Mouse (Mus musculus) heart, embryonic 10.5 days (tissue): Measurements from ENCODE around the gene Prkab2. TPM values are rescaled to one million over a fixed set of nuclear protein-coding genes. Genes with fewer than 3 reads are reported as not detected.
A peak's percentile ranks its signal among the peaks of the same experiment; 100 is the strongest.

Source experiments
- DNase-seq: peaks from one replicate; pipeline ENCODE4 v3.0.0-alpha.2; 2017; ENCODE audit warnings: low spot score
- H3K27ac ChIP-seq: fragments of 300-500 bp; sonication (generic); 2 replicates; pipeline ENCODE4 v1.5.1; 2016; ENCODE audit warnings: mild to moderate bottlenecking
- H3K27me3 ChIP-seq: fragments of 300-500 bp; sonication (generic); 2 replicates; pipeline ENCODE4 v1.6.1; 2016; ENCODE audit warnings: mild to moderate bottlenecking; ENCODE audit not compliant: poor library complexity, insufficient read depth, severe bottlenecking
- H3K36me3 ChIP-seq: fragments of 300-500 bp; sonication (generic); 2 replicates; pipeline ENCODE4 v1.6.1; 2016; ENCODE audit warnings: mild to moderate bottlenecking, moderate library complexity
- H3K4me1 ChIP-seq: fragments of 300-500 bp; sonication (generic); 2 replicates; pipeline ENCODE4 v1.6.1; 2016; ENCODE audit warnings: mild to moderate bottlenecking
- H3K4me3 ChIP-seq: fragments of 300-500 bp; sonication (generic); 2 replicates; pipeline ENCODE4 v1.5.1; 2016; ENCODE audit warnings: mild to moderate bottlenecking, moderate library complexity
- H3K9me3 ChIP-seq: fragments of 300-500 bp; sonication (generic); 2 replicates; pipeline ENCODE4 v1.6.1; 2016; ENCODE audit warnings: mild to moderate bottlenecking, moderate library complexity
- WGBS: fragments of 180-500 bp; shearing (Covaris S2); methylation state at CpG from one replicate; pipeline ENCODE4 v1.1.7; 2016; 5-methylcytosine and 5-hydroxymethylcytosine counted together
- polyA plus RNA-seq: library from polyadenylated mRNA; unstranded; fragments of >200 nt; fragmentation: Nextera tagmentation; extraction: Ambion mirVana; gene quantifications from 2 replicates; pipeline ENCODE4 v1.2.1, GENCODE M21; 2016

Gene Prkab2
- polyA plus RNA-seq, 1 experiment from 2014 or later, result 16.2 TPM

DNA sequence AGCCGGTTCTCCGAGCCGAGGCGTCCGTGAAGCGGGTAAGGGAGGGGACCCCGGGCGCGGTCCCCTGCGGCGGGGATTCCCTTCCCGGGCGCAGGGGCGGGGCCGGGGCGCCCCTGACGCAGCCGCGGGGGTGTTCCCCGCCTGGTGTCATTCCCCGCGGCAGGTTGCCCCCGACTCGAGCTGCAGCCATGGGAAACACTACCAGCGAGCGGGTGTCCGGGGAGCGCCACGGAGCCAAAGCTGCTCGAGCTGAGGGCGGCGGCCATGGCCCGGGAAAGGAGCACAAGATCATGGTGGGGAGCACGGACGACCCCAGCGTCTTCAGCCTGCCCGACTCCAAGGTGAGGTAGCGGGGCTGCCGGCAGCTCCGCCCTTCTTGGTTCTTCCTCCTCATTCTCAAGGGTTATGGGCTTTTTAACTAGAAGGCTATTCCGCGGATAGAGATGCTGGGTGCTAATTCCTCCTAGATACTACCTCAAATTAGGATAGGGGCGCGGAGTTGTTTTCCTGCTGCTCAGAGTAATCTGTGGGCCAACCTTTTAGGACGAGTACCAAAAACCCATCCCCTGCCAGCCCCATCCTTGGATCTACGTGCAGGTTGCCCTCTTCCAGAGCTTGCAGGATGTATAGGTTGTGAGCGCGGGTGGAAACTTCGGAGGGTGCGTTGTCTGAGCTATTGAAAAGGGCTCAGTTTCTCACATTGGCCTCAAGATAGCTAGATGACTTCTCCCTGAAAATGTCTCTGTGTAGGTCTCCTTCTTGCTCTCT lies 617 bp downstream of the Prkab2 start:
- Histone ChIP-seq H3K4me1 (peaks cover 41% of the 10 kb centered on the region), H3K36me3 (peaks cover 14% of the 10 kb centered on the region), H3K9me3 (no peaks in the 10 kb centered on the region), H3K27ac (peak overlapping the region; percentile 96), H3K4me3 (peak overlapping the region; percentile 87), H3K27me3 (no peaks in the 10 kb centered on the region)
- under 1% methylated on average over 50 of the region's 50 CpGs for WGBS
- DNase-seq, result peak; percentile 90

DNA sequence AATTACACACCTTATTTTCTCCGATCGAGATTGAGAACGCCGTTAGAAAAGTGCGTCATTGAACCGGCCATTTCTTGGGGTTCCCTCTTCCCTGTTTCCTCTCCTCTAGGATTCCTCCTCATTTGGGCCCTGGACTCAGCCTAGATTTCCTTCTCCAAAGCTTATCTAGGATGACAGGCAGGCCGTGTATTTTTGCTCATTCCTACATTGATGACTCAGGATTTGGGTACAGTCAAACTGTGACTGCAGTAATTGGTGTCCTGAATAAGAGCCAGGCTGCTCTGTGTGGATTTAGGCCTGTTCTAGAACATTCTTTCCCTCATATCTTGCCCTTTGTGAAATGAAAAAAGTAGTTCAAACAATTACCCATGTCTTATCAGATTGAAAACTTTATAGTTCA lies 1.8 kb downstream of the Prkab2 start:
- no peak for DNase-seq
- Histone ChIP-seq H3K9me3 (no peaks in the 10 kb centered on the region), H3K4me3 (peak overlapping the region; percentile 12), H3K36me3 (peaks cover 25% of the 10 kb centered on the region), H3K27me3 (no peaks in the 10 kb centered on the region), H3K27ac (peak overlapping the region; percentile 96; the same call in 1 of the 2 replicates), H3K4me1 (peaks cover 41% of the 10 kb centered on the region)
- 80% methylated on average over 7 of the region's 7 CpGs for WGBS

DNA sequence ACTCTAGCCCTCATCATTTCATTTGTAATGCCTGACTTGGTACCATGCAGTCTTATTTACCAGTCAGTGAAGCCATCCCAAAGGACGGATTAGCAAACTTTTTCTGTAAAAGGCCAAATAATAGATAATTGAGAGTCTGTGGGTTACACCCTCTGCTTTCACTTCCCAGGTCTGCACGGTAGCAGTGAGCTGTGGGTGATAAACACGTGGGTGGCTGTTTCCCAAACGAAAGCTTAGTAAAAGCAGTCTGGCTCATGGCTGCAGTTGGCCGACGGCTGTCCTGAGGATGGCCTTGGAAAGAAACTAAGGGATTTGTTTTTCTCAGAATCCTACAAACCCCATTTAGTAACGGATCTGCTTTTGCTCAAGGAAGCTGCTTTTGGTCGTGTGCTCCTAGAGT lies 3.2 kb downstream of the Prkab2 start:
- H3K27me3 ChIP-seq, result no peaks in the 10 kb centered on the region
- H3K9me3 ChIP-seq, result no peaks in the 10 kb centered on the region
- 57% methylated on average over 8 of the region's 8 CpGs for WGBS
- no peak overlapping the region for H3K4me3 ChIP-seq
- H3K36me3 ChIP-seq, result peaks cover 30% of the 10 kb centered on the region
- H3K27ac ChIP-seq, result no peak overlapping the region
- no peak for DNase-seq
- H3K4me1 ChIP-seq, result peaks cover 38% of the 10 kb centered on the region

DNA sequence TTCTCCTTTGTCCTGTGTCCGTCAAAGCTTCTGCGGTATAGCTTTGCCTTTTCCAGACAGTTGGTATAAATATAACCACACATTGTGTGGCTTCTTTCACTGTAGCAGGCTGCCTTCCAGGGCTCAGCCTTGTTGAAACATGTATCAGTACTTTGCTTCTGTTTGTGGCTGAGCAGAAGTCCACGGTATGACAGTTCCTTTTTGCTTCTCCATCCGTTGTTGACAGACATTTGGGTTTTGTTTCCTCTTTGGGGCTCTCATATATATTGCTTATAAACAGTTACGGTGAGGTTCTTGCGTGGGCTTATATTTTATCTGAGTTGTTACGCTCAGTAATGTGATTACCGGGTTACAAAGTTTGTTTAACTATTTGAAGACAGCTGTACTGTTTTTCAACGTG lies 7.5 kb downstream of the Prkab2 start:
- 77% methylated on average over 9 of the region's 9 CpGs for WGBS
- Histone ChIP-seq H3K27ac (0 out of 2 replicates have a peak overlapping the region, but pooled peaks have one; percentile 57), H3K36me3 (peaks cover 63% of the 10 kb centered on the region), H3K4me1 (peaks cover 33% of the 10 kb centered on the region), H3K9me3 (no peaks in the 10 kb centered on the region), H3K27me3 (no peaks in the 10 kb centered on the region), H3K4me3 (no peak overlapping the region)
- no peak for DNase-seq

DNA sequence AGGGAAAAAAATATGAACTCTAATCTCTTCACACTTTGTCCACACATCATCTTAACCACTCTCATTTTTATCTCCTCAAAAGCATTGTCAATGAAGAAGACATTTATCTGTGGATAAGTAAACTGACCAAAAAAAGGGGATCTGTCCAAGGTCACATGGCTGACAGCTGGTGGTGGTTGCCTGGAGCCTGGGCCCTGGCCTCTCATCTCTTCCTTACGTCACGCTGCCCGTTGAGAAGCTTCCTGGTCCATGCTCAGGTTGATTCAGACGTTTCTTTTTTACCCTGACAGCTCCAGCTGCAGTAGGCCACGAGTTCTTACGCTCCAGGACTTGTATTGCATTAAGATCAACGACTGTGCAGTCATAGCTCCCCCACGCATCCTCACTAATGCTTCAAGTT lies 8.2 kb downstream of the Prkab2 start:
- peak overlapping the region; percentile 57; the same call in 1 of the 2 replicates for H3K27ac ChIP-seq
- H3K27me3 ChIP-seq, result no peaks in the 10 kb centered on the region
- H3K4me3 ChIP-seq, result no peak overlapping the region
- no peaks in the 10 kb centered on the region for H3K9me3 ChIP-seq
- 52% methylated on average over 8 of the region's 8 CpGs for whole genome bisulfite sequencing
- no peak for DNase-seq
- H3K4me1 ChIP-seq, result peaks cover 34% of the 10 kb centered on the region
- peaks cover 68% of the 10 kb centered on the region for H3K36me3 ChIP-seq

DNA sequence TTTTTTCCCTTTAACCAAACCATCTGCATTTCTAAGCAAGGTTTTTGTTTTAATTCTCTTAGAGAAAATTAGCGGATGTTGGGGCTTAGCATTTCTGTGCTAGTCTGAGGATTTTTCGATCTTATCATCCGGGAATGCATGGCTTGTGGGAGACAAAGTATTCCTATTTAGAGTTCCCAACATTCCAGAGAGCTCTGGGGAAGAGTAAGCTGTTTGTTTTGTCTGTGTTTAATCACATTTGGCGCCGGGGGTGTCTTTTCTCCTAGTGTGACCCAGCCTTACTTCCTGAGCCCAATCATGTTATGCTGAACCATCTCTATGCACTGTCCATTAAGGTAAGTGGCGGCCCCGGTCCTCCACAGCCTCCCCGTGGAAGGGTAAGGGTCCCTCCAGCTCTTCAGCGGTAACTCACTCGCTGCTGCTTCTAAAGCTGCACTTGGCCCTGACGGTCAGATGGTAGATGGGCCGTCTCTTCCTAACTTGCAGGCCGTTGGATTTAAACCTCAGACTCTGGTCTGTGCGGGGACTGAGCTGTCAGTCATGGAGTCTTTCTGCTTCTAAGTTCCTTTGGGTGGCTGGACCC lies 9.2 kb downstream of the Prkab2 start:
- peak; percentile 73 for DNase-seq
- Histone ChIP-seq H3K27ac (peak overlapping the region; percentile 47), H3K4me3 (no peak overlapping the region), H3K4me1 (peaks cover 40% of the 10 kb centered on the region), H3K27me3 (no peaks in the 10 kb centered on the region), H3K36me3 (peaks cover 70% of the 10 kb centered on the region), H3K9me3 (no peaks in the 10 kb centered on the region)
- WGBS, result 32% methylated on average over 14 of the region's 14 CpGs

DNA sequence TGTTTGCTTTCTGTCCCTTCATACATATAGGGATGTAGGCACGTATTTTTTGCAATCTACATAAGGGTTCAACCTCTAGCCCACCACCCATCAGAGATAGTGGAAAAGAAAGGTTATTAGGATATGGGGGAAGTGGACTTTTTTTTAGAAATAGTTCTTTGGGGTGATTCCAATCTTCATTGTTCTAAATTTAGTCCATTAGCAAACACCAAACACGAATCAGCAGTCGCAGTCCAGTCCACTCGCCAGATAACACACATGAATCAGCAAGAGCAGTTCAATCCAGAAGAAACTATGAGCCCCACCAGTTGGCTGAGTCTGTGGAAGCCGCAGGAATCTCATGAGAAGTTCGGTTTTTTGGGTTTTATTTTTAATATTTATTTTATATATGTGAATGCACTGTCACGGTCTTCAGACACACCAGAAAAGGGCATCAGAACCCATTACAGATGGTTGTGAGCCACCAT lies 16.7 kb downstream of the Prkab2 start, which contains the start of gene Gm17651:
TSS of gene Gm17651 (minus strand) at position 51 of the 467 bp plus-strand sequence.
- H3K36me3 ChIP-seq, result peaks cover 18% of the 10 kb centered on the region
- DNase-seq, result no peak
- no peaks in the 10 kb centered on the region for H3K9me3 ChIP-seq
- no peaks in the 10 kb centered on the region for H3K27me3 ChIP-seq
- H3K4me3 ChIP-seq, result no peak within 1 kb of the TSS
- no peak within 1 kb of the TSS for H3K27ac ChIP-seq
- WGBS, result 82% methylated on average over 7 of the region's 7 CpGs
- peaks cover 15% of the 10 kb centered on the region for H3K4me1 ChIP-seq

DNA sequence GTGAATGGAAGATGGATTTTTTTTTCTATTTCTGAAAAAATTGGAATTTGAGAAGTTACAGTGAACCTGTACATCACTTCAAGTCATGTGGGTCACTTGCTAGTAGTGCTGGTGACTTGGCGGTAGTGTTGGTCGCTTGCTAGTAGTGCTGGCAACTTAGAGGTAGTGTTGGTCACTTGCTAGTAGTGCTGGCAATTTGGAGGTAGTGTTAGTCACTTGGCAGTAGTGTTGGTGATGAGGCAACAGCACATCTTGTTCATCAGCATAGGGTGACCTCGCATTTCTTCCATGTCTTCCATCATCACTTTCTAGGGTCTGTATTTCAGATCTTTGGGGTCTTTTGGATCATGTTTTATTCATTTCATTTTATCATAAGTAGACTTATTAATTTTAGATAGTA lies 18.1 kb downstream of the Prkab2 start:
- DNase-seq, result no peak
- Histone ChIP-seq H3K4me3 (no peak overlapping the region), H3K27ac (no peak overlapping the region), H3K36me3 (peaks cover 5% of the 10 kb centered on the region), H3K4me1 (peaks cover 13% of the 10 kb centered on the region), H3K27me3 (no peaks in the 10 kb centered on the region), H3K9me3 (no peaks in the 10 kb centered on the region)
- 92% methylated on average over 3 of the region's 3 CpGs for WGBS

DNA sequence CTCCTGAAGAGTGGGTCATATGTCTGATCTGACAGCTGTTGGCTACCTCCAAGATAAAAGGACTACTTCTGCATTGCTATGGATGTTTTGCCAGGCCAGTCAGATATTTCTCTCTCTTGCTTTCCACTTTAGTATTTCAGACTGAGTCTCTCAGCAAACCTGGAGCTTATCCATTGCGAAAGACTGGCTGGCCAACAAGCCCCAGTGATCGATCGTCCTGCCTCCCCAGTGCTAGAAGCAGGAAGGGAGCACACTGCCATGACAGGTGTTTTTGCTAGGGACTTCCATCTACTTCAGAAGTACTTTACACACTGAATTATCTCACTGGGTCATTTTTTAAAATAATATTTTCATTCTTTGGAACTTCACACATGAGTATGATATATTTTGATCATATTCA lies 20.4 kb downstream of the Prkab2 start:
- no peak for DNase-seq
- Histone ChIP-seq H3K4me3 (no peak overlapping the region), H3K27me3 (no peaks in the 10 kb centered on the region), H3K27ac (no peak overlapping the region), H3K9me3 (no peaks in the 10 kb centered on the region), H3K36me3 (0 out of 2 replicates have a peak, but pooled peaks cover 2% of the 10 kb centered on the region), H3K4me1 (peaks cover 15% of the 10 kb centered on the region)
- 84% methylated on average over 3 of the region's 3 CpGs for WGBS

DNA sequence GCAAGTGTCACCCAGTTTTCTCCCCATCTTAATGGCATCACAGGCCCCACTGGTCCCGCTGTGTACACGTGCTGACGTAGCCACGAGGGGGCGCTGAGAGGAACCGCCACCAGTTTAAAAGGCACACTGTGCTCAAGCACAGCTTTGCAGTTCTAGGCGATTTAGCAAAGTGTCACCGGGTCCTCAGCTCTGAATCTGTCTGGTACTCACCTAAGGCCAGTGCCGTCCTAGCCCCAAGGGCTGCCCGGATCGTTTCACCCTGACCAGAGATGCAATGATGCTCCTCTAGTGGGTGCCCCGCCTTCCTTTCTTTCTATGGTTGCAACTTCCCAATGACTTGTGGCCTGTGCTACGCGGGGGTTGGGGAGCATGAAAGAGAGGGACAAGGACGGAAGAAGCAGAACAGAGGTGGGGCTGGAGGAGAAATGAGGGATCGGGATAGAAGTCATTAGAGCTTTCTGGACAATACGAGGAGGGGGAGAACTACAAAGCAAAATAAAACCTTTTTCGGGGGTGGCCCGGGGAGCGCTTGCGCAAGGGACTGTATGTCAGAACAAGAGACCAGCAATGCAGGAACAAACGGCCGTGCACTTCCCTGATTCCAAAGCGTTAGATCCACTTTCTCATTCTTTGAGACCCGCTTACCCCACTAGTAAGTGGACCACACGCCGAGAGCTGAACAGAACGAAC lies 22.8 kb downstream of the Prkab2 start:
- Histone ChIP-seq H3K27ac (peak overlapping the region; percentile 73), H3K4me3 (peak overlapping the region; percentile 63), H3K4me1 (peaks cover 28% of the 10 kb centered on the region), H3K36me3 (no peaks in the 10 kb centered on the region), H3K9me3 (no peaks in the 10 kb centered on the region), H3K27me3 (no peaks in the 10 kb centered on the region)
- 2% methylated on average over 28 of the region's 28 CpGs for WGBS
- peak; percentile 88 for DNase-seq

DNA sequence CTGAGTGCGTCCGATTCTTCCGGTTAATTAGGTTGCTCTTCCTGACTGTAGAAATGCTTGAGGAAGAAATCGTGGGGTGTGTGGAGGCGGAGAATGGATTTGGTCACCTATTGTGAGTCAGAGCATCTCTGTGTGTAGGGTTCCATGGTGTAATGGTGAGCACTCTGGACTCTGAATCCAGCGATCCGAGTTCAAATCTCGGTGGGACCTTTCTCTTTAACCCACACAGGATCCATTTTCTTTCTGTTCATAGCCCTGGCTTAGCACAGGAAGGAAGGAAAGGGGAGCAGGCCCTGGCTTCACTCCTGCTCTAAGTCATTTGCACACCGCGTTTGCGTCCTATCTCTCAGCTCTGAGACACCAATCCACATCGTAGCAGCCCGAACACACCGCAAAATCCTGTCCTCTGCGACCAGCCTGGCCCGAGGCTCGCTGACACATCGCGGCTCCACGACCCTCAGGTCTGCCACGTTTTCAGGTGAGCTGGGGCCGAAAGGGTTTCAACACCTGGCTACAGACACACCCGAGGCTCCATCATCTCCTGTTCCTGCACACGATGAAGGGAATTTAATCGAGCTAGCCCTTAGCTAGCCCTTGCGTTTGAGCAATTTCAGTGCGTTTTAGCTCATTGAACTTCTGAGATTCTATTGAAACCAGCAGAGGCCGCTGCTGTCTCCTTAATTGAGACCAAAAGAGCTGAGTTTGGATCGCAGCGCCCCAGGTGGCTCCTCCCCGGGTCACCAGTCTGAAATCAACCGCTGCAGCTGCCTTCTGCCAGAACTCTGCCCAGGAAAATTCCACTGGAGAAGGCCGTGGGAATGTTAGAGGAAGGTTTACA lies 23.5 kb downstream of the Prkab2 start:
- peak; percentile 88 for DNase-seq
- H3K36me3 ChIP-seq, result no peaks in the 10 kb centered on the region
- no peaks in the 10 kb centered on the region for H3K27me3 ChIP-seq
- H3K4me3 ChIP-seq, result peak overlapping the region; percentile 63
- no peaks in the 10 kb centered on the region for H3K9me3 ChIP-seq
- peaks cover 28% of the 10 kb centered on the region for H3K4me1 ChIP-seq
- peak overlapping the region; percentile 73 for H3K27ac ChIP-seq
- WGBS, result 1% methylated on average over 33 of the region's 33 CpGs

DNA sequence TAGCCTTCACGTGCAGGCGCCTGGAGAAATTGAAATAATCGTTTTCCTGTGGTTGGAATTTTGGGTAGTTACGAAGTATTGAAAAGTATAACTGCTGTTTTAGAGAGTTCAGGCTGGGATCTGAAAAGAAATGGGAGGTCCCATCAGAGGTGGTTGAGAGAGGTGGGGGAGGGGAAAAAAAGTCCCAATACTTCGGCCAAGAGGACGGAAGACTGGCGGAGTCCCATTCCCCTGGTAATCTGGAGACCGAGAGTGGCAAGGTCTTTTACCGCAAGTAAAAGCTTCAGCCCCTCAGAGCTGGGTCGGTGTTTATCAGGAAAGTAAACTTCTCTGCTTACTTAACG lies 24.1 kb downstream of the Prkab2 start:
- DNase-seq, result no peak
- Histone ChIP-seq H3K9me3 (no peaks in the 10 kb centered on the region), H3K4me3 (peak overlapping the region; percentile 63), H3K27me3 (no peaks in the 10 kb centered on the region), H3K4me1 (peaks cover 28% of the 10 kb centered on the region), H3K27ac (peak overlapping the region; percentile 73), H3K36me3 (no peaks in the 10 kb centered on the region)
- 3% methylated on average over 11 of the region's 11 CpGs for WGBS
